Mouse (Mus musculus): ENCODE results near the gene Mettl9. TPM values are rescaled to one million over a fixed set of nuclear protein-coding genes. Genes with fewer than 3 reads are reported as not detected.

The Mettl9 gene
- 21.6 TPM for polyA plus RNA-seq (2017; shearing (Covaris generic))

DNA sequence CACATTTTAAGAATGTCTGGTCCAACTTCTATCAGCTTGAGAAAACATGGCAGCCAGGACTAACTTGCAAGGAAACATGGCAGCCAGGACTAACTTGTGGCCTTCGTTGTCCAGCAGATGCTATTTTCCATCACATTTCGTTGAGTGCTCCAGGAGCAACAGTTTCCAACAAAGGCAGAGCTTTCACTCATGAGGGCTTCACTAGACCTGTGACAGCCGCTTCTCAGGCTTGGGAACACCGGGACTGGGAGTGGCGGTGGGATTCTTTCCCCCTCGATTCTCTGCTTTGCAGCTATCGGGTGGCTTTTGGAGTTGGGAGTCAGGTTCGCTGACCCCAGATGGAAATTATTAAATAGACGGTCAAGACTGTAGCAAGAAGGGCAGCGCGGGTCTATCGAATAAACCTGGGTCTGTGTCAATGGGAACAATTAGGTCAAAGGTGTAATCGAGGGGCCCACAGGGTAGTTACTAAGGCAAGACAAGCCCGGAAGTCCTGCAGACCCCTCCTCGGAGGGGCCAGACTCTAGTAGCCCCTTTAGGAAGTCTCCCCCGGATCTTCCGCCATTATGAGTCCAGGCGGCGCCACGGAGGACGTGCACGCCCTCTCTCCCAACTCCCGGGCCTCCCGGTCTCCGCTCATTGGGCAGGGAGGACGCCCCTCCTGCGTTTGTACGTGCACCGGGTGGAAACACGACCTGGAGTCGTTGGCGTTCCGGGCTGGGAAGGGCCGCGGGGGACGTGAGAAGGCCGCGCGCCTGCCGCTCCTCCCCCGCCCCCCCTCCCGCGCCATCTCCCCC is at the start of gene Mettl9:
Mettl9 (plus strand) TSS at position 590 of the 797 bp plus-strand sequence.

DNA sequence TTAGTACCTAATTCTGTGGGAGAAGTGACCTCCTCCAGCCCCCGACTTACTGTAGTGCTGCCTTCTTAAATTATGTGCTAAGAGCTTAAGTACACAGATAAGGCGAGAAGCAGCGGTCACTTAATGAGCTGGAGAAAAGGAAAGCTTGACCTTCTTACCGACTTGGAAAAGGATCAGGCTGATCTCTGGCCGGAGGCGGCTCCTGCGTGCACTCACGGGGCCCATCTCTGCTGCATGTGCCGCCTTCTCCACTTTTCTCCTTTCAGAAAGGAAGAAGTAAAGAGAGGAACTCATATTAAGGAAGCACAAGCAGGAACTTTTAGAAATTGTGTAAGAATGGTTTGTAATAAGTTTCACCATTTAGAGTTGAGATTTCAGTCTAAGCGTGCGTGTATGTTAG is 40.0 kb downstream of the Mettl9 start, which contains the start of gene Igsf6:
Igsf6 (minus strand) TSS at position 292 of the 400 bp plus-strand sequence.

DNA sequence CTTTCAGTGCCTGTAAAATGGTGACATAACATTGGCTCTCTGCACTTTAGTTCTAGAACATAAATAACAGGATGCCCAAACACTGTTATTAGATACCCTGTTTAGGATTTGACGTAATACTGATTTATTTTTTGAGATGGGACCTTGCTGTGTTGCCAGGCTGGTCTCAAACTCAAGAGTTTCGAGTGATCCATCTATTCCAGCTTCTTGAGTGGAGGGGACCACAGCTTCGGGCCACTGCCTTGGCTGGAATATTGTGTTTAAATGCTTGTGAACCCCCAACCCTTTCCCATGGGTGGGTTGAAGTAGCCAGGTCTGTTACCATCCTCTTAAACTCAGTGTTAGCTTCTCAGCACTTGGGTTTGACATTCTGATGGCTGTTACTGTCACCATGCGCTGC is 47.1 kb downstream of the Mettl9 start, which contains the start of gene Otoa:
Otoa (plus strand) TSS at position 301 of the 400 bp plus-strand sequence.

Other genes with a start within 250 kb of the Mettl9 start
- not detected for gene Gm5737, start 222.1 kb upstream of the Mettl9 start, polyA plus RNA-seq (2017; shearing (Covaris generic))
- 12.2 TPM for gene Eef2k, start 191.6 kb upstream of the Mettl9 start, polyA plus RNA-seq (2017; shearing (Covaris generic))
- 37.9 TPM for gene Polr3e, start 116.7 kb upstream of the Mettl9 start, polyA plus RNA-seq (2017; shearing (Covaris generic))
- 4.5 TPM for gene Cdr2, start 52.1 kb upstream of the Mettl9 start, polyA plus RNA-seq (2017; shearing (Covaris generic))
- 0.45 TPM for gene Mfsd13b, start 51.9 kb upstream of the Mettl9 start, polyA plus RNA-seq (2017; shearing (Covaris generic))
- gene Igsf6, start 40.1 kb downstream of the Mettl9 start, polyA plus RNA-seq (2017; shearing (Covaris generic)): 0.35 TPM
- not detected for gene Otoa, start 47.2 kb downstream of the Mettl9 start, polyA plus RNA-seq (2017; shearing (Covaris generic))